Mouse (Mus musculus) thymus, postnatal 4 days (tissue): ENCODE data around the gene Mecom.
"Not testable (repeated sequence)": the region's sequence is repeated elsewhere in the genome, so short reads cannot be mapped to it uniquely, and the experiment has no call there.

ENCODE experiments used
- DNase-seq: peaks from one replicate; pipeline ENCODE4 v3.0.0; 2021

Mecom gene

DNA sequence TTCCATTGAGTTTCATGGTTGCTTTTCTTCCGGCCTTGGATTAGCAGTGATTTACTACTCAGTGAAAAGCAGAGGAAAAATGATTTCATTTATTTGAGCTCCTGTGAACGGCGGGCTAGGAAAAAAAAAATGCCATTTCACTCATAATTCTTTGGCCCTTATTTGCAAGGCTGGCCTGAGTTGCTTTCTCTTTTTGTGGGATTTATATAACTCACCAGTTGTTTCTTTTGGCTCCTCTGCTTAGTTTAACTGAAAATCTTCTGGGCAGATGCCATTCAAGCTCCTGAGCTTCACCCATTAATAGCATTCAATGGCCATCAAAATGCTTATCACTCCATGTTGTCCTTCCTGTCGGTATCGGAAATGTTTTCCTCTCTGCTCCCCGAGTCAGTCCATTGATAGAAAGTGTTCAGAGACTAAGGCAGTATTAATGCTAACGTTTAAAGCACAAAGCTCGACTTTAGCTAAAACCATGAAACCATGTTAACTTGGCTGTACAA lies 304.0 kb downstream of the Mecom start:
- no peak for DNase-seq

DNA sequence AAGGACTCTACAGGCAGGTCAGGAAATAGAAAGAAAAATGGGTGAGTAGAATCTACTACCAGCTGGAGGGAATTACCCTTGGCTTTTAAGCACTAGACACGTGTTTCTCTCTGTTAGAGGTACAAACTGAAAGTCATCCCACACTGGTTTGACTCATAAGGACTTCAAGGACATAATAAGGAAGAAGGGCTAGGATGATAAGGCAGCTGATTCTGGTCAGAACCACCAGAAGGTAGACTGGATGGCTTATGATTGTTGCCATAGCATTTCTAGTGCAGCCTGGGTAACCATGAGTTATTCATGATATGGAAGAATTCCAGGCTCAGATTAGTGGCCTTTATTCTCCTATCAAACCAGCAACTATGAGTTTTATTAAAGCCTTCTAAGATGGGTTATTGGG lies 308.4 kb downstream of the Mecom start:
- DNase-seq, result no peak

DNA sequence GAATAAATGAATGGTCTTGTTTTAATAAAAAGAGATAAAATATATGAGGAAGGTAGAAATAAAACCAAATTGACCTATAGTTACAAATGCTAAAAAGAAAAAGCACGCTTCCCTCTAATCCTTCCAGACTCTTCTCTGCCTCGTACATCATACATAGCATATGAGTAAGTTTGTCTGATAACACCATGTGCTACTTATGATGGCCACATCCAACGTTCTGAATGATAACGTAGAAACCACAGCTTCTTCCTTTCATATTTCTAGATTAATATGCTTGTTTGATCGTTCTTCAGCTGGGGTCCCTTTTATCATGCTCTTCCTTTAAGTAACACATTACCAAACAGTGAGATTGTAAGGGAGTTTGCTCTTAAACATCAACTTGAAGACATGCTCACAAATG lies 310.3 kb downstream of the Mecom start:
- DNase-seq, result no peak

DNA sequence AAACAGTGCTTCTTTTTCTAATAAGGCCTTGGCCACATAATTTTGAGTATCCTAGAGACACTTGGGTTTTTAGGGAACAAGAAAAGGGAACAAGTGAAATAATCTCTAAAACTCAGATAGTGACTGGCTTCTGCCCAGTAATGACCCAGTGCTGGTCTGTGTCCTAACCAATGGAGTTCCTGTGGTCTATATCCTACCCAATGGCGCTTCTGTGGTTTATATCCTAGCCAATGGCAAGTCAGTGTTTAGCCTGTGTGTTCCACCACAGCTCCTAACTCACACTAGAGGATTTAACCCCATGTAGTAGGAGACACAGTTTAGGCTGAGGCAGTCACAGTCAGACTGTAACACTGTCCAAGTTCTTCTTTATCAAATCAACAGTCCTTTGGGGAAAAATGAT lies 313.8 kb downstream of the Mecom start:
- DNase-seq, result no peak

DNA sequence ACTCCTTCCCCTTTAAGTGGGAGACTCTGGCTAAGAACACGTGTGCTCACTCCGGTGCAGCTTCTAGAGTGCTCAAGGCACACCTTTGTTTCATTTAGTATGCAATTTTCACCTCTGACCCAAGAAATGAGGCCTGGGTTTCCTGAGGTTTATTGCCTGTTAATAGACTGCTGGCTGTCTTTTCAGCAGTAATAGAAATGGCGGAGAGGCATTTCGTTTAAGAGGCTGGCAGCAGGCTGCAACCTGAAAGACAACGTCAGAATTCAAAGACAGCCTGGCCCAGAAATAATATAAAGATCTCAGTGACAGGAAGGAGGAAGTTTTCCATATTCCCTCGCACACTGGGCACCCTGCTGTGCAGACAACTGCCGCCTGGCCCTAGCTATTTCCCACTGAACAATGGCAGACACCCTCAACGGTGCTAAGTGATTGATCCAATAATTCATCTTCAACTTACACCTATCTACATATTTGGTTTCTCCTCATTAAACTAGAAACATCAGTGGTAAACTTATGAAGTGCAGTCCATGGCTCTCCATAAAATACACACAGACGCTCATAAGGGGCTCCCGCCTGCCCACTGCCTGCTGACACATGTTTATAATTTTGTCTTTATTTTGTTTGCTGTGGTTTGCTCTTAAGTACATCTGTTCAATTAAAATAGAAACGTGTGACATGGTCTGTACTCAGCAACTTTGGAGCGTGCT lies 319.7 kb downstream of the Mecom start:
- no peak for DNase-seq

DNA sequence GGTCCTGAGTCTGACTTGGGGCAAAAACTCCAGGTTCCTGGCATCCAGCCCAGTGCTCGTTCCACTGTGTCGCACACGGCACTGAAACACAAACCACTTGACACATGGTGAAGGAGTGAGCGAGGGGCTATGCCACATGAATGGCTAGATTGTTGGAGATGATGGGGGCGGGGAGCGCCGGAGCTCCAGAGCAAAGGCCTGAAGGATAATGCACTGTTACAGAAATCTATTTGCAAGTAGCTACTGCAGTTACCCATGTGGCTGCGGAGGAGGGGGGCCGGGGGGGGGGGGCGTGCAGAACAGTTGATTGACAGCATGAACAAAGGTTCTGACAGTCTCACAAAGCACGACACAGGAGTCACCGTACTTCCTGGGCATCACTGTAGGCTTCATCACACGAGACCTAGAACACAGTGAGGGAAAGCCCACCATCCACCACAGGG lies 320.9 kb downstream of the Mecom start:
- DNase-seq, result no peak

DNA sequence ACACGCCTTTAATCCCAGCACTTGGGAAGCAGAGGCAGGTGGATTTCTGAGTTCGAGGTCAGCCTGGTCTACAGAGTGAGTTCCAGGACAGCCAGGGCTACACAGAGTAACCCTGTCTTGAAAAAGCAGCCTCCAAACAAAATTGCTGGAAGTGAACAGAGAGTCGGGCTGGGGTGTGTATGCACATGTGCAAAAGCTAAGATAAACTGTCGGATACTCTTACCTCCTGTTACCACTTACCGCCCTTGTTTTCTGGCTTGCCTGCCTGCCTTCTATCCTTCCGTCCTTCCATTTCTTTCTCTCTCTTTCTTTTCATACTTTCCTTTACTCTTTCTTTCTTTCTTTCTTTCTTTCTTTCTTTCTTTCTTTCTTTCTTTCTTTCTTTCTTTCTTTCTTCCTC lies 322.6 kb downstream of the Mecom start:
- not testable (repeated sequence) for DNase-seq

DNA sequence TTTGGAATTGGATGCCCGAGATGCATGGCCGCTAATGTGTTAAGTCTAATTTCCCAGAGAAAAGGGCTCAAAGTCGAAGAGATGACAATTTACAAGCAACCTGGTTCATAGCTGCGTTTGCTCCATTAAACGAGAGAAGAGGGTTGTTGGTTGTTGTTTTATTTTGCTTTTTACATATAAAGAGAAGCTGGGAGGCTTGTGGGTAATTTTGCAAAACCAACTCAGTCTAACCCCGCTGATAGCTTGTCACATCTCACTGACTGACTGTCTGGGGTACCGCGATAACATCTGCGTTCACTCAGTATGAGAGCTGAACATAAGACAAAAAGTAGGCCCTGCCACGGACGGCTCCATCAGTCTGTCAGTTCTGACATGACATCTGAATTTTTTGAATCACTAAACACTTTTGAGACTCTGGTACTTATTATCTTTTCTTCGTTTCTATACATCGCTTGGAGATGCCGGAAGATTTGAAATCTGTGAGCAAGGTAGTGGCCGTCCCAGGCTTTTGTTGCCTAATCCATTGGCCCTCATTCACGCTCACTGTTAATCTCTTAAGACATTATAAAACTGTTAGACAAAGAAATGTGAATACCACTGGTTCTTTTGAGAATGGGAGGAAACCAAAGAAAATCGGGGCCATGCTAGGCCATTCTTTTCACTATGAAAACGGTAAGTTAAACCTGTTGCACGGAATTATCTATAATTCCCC lies 327.0 kb downstream of the Mecom start:
- DNase-seq, result no peak

DNA sequence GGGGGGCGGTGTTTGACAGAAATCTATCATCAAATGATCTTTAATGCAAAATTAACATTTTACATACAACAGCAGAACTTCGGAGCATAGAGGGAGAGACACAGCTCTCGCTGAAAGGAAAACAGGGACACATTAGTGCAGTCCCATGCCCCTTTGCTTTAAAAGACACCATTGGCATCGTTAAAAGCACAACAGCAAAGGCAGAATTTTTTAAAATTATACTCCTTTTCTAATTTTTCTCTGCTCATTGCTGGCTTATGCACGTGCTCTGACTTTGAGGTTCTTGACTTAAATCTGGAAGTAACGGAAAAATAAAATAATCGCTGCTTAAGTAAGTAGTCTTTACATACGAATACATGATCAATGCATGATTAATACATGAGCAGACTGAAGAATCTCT lies 327.9 kb downstream of the Mecom start:
- no peak for DNase-seq

DNA sequence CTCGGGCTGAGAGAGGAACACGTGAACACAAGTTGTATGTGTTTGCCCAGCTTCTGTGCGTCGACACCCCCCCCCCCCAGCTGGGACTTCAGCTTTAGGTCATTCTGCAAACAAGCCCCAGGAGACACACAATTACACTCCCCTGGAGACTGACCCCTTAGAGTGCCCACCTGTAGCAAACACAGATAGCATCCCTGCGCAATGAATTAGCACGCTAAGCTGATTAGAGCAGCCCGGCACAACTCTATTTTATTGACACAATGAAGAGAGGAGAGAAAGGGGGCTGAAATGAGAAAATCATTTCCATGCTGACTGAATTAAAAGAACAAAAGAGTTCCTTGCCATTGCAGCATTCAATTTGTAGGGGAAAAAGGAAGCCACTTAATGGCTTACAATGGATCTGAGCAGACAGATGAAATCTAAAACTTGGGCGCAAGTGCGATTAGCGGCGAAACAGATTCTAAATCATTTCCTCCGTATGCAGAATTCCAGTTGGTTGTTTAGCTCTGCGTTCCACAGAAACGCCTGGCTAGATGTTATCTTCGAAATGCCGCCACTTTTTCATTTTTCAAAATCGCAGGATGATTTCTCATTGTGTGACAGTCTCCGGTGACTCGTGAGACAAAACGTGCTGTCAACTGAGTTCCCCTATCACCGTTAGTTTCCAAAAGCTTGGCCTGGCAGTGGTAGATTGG lies 328.5 kb downstream of the Mecom start:
- DNase-seq, result no peak

DNA sequence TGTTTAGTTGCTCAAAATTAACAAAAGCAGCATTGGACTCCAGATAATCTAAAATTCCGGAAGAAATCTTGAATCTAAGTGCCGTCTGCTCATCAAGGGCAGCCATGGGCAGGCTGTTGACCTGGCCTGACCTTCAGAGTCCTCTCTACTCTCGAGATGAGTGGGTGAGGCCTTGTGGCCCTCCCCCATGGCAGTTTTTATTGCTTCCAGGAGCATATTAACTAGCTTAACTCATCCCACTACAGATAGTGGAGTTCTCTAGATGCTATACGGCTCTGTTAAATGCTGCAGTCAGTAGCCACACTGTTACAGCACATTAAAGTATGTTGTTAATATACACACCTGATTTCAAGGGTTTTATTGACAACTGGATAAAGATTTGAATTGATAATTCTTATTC lies 333.2 kb downstream of the Mecom start:
- DNase-seq, result no peak

DNA sequence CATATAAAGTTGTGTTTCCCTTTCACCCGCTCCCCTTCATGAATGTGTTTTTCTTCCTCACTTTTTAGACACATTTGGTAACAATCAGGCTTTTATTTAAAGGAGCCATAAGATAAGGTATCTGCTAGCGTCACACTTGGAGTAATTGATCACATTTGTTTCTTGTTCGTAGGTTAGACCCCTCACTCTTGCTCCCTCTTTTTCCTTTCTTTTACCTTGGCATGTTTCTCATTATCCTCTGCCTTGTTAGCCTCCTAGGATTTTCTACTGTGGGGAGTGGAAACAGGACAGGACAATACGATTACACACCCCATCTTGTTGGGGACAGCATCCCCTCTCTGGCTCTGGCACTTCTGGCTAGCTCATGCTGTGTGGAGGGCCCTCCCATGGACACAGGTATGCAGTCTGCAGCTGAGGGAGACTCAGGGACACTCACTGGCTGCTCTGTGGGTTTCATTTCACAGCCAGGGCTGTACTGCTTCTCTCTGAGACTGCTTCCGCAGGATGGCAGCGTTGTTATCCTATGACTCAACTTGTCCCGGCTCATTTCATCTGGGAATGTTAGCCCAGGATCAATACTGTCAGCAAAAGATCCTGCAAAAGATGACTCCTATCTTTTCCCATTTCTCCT lies 334.2 kb downstream of the Mecom start:
- no peak for DNase-seq

DNA sequence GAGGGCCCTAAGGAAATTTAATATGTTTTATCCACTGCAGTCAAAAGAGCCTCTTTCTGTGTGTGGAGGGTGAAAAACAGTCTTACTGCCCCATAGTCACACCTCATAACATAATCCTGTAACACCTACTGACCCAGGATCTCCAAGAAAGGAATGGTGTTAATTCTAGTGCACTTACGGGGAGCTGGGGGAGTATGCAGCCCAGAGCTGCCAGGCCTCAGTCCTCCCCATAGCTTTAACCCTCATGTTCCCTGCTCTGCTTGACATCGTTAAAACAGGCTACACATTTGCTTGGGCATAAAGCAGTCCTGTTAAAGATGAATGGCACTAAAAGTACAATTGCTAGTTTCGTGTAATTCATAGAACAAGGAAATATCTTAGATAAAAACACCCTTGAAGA lies 335.0 kb downstream of the Mecom start:
- no peak for DNase-seq

DNA sequence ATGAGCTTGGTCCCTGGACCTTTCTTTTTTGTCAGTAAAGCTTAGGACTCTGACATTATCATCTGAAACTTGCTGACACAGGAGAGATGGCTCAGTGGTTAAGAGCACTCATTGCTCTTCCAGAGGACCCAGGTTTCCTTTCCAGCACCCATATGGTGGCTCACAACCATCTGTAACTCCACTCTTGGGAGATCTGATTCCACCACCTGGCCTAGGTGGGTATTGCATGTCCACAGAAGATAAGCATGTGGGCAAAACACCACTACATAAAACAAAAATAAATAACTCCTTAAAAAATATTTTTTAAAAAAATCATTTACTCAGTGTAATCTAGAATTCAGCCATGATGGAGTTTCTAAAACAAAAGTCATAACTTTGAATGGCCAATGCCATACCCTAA lies 338.7 kb downstream of the Mecom start:
- peak; percentile 26 for DNase-seq

DNA sequence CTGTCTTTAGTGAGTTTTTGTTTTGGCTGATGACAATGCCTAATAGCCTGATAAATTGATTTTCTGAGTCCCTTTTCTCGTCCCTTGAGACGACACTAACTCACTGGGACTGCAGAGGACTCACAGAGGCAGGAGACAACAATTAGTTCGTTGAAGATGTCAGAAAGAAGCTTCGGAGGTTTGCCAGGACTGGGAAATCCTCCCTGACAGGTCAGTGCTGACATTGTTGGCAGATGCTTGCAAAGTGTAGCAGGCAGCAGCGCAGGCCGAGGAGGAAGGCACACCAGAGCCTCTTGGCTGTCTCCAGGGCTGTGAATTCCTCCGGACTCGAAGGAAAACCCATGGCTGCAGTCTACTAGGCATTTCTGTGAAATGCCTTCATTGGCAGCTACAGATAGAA lies 339.9 kb downstream of the Mecom start:
- DNase-seq, result no peak

DNA sequence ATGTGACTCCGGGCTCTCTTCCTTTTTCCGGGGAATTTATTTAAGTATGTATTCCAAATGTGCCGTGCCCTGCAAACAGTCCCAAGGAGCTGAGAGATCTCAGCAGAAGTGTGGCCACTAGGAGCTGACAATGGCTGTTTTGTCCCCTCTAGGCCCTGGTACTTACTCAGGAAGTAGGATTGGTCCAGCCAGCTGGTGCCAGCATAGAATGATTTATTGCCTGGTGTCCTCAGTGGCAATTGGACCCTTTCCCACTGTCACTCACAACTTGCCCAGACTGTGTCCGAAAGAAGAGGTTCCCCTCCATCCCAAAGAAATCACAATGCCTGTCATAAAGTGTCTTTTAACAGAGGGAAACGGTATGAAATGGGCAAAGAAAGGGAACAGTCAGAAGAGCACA lies 340.4 kb downstream of the Mecom start:
- no peak for DNase-seq

DNA sequence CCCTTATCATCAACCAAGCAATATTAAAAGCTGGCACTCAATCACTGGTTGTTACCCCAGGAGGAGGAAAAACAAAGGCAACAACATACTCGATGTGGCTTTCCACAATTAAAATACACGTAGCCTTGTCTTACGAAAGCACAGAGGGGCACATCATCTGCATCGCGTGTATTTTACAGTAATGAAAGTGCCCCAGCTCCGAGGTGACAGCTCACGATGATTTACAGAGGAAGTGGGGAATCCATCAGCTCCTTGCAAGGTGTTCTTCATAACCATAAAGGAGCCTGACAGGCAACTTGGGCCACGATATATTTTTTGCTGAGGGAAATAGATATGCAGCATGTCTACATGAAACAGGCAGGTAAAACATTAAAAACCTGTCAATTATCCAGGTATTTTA lies 341.7 kb downstream of the Mecom start:
- no peak for DNase-seq

DNA sequence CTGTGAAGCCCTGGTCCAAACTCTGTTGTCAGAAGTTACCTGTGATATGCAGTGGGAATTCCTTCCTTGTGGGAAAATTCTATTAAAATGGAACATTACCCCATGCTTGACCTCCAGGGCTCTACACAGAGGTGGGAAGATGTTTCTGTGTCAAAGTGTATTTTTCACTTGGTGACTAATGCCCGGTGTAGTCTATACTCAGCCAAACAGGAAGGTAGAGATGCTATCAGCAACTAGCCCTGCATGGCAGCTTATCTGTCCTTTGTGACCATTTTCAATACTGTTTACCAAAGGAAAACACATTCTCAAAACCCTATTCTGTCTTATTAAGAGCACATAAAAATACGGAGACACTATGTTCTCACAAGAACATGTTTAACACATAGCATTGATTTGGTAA lies 344.0 kb downstream of the Mecom start:
- DNase-seq, result no peak

DNA sequence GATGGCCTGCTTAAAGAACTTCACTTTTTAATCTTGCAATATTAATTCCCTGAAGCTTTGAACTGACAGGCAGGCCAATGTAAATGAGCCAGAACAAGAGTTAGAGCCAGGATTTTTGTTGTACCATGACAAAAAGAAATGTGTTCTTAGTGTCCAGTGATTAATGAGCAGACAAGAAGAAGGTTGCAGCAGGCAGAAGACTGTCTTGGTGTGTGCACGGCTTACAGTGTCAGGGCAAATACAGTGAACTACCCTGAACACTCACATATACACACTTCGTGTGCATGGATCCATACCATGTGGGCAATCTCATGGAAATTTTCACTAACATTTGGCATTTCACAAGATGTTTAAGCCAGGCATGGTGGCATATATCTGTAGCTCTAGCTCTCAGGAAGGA lies 349.0 kb downstream of the Mecom start:
- DNase-seq, result no peak

DNA sequence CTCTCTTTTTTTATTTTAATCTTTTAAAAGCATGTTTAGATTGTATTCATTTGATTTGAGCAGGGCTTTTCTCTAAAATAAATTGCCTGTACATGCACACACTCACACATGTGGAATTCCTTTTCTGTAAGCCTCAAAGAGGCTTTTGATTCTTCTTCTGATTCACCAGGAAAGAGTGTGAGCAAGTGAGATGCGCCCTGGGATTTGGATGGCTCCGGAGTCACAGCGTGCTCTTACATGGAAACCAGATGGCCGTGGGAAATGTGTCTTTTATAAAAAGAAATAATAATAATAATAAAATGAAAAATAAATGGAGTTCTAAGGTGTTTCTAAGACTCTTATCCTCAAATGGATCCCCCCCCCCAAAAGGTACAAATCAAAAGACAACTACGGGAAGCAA lies 349.6 kb downstream of the Mecom start:
- DNase-seq, result no peak

DNA sequence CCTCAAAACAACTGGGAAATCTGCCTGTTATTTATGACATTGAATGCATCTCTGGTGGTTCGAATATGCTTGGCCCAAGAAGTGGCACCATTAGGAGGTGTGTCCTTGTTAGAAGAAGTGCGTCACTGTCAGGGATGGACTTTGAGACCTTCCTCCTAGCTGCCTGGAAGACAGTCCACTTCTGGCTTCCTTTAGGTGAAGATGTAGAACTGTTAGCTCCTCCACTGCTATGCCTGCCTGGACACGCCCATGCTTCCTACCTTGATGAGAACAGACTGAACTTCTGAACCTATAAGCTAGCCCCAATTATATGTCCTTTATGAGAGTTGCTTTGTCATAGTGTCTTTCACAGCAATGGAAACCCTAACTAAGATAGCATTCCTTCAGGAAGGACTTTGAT lies 352.6 kb downstream of the Mecom start:
- no peak for DNase-seq

DNA sequence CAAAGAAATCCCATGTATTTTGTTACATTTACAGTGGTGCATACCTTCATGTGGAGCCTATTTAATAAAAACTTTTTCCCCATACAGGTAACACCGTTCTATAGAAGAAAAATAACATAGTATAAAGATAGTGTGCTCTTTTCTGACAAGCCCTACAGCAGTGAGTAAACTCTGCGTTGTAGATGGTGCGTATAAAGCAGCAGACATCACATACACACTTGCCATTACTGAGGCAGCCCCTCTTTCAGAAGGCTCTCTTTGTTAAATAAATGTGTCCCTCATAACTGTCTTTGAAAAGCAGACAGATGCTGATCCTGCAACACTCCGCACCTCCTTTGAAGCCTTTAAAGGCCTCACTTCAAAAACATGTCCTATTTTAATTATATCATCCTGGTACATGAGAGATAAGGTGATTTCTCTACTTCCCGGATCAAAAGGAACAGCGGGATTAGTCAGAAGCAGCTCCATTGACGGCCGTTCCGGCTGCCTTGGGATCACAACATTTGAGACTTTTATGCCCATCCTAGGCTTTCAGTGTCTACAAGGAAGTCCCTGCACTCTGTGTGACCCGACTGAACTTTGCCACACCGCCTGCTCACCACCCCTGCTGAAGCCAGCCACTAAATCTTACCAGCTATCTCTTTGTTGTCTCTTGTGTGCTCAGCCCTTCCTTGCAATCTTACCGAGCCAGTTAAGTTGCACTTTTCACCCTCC lies 355.4 kb downstream of the Mecom start:
- no peak for DNase-seq

DNA sequence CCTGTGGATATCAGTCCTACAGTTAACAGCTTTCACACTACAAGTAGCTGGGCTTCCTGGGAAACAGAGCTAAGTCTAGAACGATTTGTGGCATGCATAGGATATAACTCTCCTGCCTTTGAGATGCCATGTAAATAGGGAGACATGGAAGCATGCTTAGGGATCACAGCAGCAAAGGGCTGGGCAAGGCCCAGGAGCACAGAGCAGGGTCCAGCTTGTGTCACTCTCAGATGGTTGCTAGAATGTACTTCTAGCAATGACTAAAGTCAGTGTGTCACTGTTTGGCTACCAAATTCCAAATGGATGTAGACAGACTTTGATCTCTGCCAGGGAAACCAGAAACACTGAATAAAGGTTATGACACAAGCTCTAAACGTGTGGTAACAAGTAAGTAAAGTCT lies 358.5 kb downstream of the Mecom start:
- no peak for DNase-seq
